Mouse (Mus musculus): Measurements from ENCODE around the gene Pam16. TPM values are rescaled to one million over a fixed set of nuclear protein-coding genes. Genes with fewer than 3 reads are reported as not detected.

Pam16 gene
- polyA plus RNA-seq (2017; shearing (Covaris generic)): 17.0 TPM

DNA sequence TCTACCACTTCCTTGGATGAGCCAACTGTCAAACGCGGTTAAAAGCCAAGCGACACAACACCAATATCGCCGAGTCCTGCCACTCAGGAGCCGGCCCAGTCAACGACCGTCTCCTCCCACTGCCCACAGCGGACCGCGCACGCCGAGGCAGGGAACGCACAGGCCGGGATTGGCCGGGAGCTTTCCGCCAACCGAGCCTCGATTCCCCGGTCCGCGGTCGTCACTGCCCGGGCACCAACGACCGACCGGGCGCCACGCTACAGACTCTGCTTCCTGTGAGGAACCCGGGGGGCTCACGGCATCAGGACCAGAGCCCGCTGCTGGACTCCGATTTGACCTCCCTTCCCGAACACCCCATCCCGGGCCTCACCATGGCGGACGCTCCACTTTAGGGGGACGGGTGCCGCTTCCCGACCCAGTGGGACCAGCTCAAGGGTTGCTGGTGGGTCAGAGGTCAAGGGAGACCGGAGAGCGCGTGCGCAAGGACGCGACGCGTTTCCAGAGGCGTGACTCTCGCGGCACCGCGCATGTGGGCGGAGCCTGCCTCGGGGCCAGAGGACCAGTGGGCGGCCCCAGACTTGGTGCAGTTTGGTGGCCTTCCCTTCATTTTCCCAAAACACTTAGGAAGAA lies at the start of gene Pam16:
Gene Pam16 (minus strand): TSS at position 508 of the 630 bp plus-strand sequence.

GRCm38 (mm10) chr16:4639831-4640237 lies 15.0 kb upstream of the Pam16 start, which contains the start of the genes Vasn and Dnaja3:
Vasn (plus strand) TSS chr16:4639941.
Dnaja3 (plus strand) TSS chr16:4639989.

DNA sequence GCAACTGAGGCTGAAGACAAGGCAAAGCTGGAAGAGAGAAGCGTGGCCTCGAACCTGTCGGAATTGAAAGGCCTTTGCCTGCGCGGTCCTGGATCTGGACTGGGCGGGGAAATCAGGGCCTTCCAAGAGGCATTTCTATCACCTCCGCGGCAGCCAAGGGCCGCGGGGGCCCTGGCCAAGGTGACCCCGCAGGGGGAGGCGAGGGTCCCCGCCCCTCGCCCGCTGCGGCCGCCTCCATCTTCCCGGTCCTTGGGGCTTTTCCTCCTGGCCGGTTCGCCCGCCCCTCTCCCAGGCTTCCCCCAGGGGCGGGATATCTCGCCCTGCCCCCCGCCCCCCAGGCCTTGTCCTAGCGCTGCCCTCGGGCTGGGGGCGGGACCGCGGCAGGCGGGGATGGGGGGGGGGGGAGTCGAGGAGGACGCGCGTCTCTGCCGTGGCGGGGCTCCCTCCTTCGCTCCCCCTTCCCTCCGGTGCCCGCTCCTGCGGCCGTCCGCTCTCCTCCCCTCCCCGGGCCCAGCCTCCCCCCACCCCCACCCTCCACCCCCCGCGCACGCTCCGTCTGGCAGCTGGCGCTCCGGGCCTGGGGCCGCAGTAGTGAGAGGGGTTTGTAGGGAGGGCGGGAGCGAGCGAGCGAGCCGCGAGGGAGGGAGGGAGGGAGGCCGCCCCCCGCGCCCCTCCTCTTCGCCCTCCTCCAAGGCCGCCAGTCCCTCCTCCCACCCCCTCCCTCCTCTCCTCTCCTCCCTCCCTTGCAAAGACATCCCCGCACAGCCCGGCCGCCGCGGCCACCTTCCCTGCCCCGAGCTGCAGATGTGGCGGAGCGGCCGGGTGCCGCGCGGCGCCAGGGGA lies 30.6 kb downstream of the Pam16 start, which contains the start of gene Glis2:
Gene Glis2 (plus strand): TSS at position 743 of the 843 bp plus-strand sequence.

Other genes with a start within 250 kb of the Pam16 start
- 0.68 TPM for gene Adcy9, start 204.5 kb downstream of the Pam16 start, polyA plus RNA-seq (2017; shearing (Covaris generic))
- gene Srl, start 83.2 kb downstream of the Pam16 start, polyA plus RNA-seq (2017; shearing (Covaris generic)): 0.89 TPM
- gene Tfap4, start 65.1 kb downstream of the Pam16 start, polyA plus RNA-seq (2017; shearing (Covaris generic)): 2.3 TPM
- gene Glis2, start 30.3 kb downstream of the Pam16 start, polyA plus RNA-seq (2017; shearing (Covaris generic)): 0.50 TPM
- gene Vasn, start 15.0 kb upstream of the Pam16 start, polyA plus RNA-seq (2017; shearing (Covaris generic)): 0.96 TPM
- gene Dnaja3, start 15.0 kb upstream of the Pam16 start, polyA plus RNA-seq (2017; shearing (Covaris generic)): 68.3 TPM
- 180 TPM for gene Coro7, start 54.8 kb upstream of the Pam16 start, polyA plus RNA-seq (2017; shearing (Covaris generic))
- 9.6 TPM for gene Nmral1, start 94.4 kb upstream of the Pam16 start, polyA plus RNA-seq (2017; shearing (Covaris generic))
- 104 TPM for gene Hmox2, start 101.4 kb upstream of the Pam16 start, polyA plus RNA-seq (2017; shearing (Covaris generic))
- gene Cdip1, start 165.3 kb upstream of the Pam16 start, polyA plus RNA-seq (2017; shearing (Covaris generic)): 45.5 TPM
- 0.35 TPM for gene 4930562C15Rik, start 210.4 kb upstream of the Pam16 start, polyA plus RNA-seq (2017; shearing (Covaris generic))